Mouse (Mus musculus) heart, embryonic 14.5 days (tissue): Measurements from ENCODE around the gene Kcnip4. TPM values are rescaled to one million over a fixed set of nuclear protein-coding genes. Genes with fewer than 3 reads are reported as not detected.

Source experiments
- ATAC-seq: fragments of 200-750 bp; cut with Nextera tagmentation; 2 replicates; pipeline ENCODE4 v1.8.0; 2017; ENCODE audit warnings: low read depth, moderate TSS enrichment; ENCODE audit not compliant: insufficient number of reproducible peaks, insufficient read depth, low FRiP score
- H3K27ac ChIP-seq, 2 experiments: fragments of 200-500 bp in 1 of 2; fragments of 300-500 bp in 1 of 2; sonication (generic) in 1 of 2; replicated peaks in 1 of 2; 2 replicates each; pipeline ENCODE4 v1.5.1; 2012 to 2014; ENCODE audit warnings: low read depth in 2 of 2, low read length in 2 of 2, control low read depth in 1 of 2, mild to moderate bottlenecking in 1 of 2, mixed read lengths in 1 of 2; ENCODE audit not compliant: control insufficient read depth in 1 of 2, insufficient read depth in 1 of 2
- H3K27me3 ChIP-seq: fragments of 300-500 bp; sonication (generic); 2 replicates; pipeline ENCODE4 v1.6.1; 2014; ENCODE audit warnings: mild to moderate bottlenecking, low read length, control low read depth; ENCODE audit not compliant: control insufficient read depth, insufficient read depth
- H3K36me3 ChIP-seq: fragments of 300-500 bp; sonication (generic); 2 replicates; pipeline ENCODE4 v1.6.1; 2014; ENCODE audit warnings: mild to moderate bottlenecking, control low read depth, low read length, mixed read lengths; ENCODE audit not compliant: control insufficient read depth, insufficient read depth
- H3K4me1 ChIP-seq, 2 experiments: fragments of 200-500 bp in 1 of 2; fragments of 300-500 bp in 1 of 2; sonication (generic) in 1 of 2; 2 replicates each; pipeline ENCODE4 v1.6.1; 2012 to 2014; ENCODE audit warnings: low read length in 2 of 2, control low read depth in 1 of 2, mixed read lengths in 1 of 2; ENCODE audit not compliant: control insufficient read depth in 2 of 2, insufficient read depth in 2 of 2
- H3K4me2 ChIP-seq: fragments of 300-500 bp; sonication (generic); 2 replicates; pipeline ENCODE4 v1.6.1; 2014; ENCODE audit warnings: mild to moderate bottlenecking, low read length
- H3K4me3 ChIP-seq, 2 experiments: fragments of 200-500 bp in 1 of 2; fragments of 300-500 bp in 1 of 2; sonication (generic) in 1 of 2; 2 replicates each; pipeline ENCODE4 v1.5.1; 2012 to 2014; ENCODE audit warnings: low read length in 2 of 2, mild to moderate bottlenecking in 2 of 2, control low read depth in 1 of 2, low read depth in 1 of 2, moderate library complexity in 1 of 2; ENCODE audit not compliant: control insufficient read depth in 1 of 2, insufficient read depth in 1 of 2
- H3K9ac ChIP-seq: fragments of 300-500 bp; sonication (generic); 2 replicates; pipeline ENCODE4 v1.6.1; 2014; ENCODE audit warnings: mild to moderate bottlenecking, low read length
- H3K9me3 ChIP-seq: fragments of 300-500 bp; sonication (generic); 2 replicates; pipeline ENCODE4 v1.6.1; 2016; ENCODE audit warnings: low read length, control low read depth; ENCODE audit not compliant: control insufficient read depth
- WGBS: fragments of 180-500 bp; shearing (Covaris S2); extraction: QIAGEN DNeasy Blood & Tissue Kit; methylation state at CpG from one replicate; pipeline ENCODE4 v1.1.7; 2014; 5-methylcytosine and 5-hydroxymethylcytosine counted together
- polyA plus RNA-seq: library from polyadenylated mRNA; unstranded; fragments of >200 nt; fragmentation: Nextera tagmentation; extraction: Ambion mirVana; gene quantifications from 2 replicates; pipeline ENCODE4 v1.2.1, GENCODE M21; 2014

Kcnip4 gene
- polyA plus RNA-seq, 1 experiment from 2014 or later: 1.2 TPM

DNA sequence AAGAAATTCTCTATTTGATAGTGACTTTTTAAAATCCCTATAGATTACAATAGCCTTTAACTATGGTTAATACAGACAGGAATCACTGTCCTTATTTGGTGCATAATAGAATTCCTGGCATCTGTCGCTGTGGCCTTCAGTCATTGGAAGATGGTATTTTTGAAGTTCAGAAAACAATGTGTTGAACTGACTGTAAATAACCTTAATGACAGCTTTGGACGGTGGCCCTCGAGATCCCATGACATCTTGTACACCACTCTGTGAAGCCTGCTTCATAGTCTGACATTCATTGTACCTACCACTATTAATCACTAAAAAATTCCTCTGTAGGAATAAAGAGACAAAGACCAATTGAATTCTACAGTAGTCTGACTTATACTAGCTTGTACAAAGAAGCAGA is 430.4 kb downstream of the Kcnip4 start:
- no peak overlapping the region for H3K4me3 ChIP-seq
- H3K9me3 ChIP-seq: no peaks in the 10 kb centered on the region
- H3K4me2 ChIP-seq: no peak overlapping the region
- no peaks in the 10 kb centered on the region for H3K36me3 ChIP-seq
- WGBS: 64% methylated on average over 3 of the region's 3 CpGs
- H3K9ac ChIP-seq: no peak overlapping the region
- no peaks in the 10 kb centered on the region for H3K4me1 ChIP-seq
- H3K27ac ChIP-seq: no peak overlapping the region
- no peak for ATAC-seq
- no peaks in the 10 kb centered on the region for H3K27me3 ChIP-seq

DNA sequence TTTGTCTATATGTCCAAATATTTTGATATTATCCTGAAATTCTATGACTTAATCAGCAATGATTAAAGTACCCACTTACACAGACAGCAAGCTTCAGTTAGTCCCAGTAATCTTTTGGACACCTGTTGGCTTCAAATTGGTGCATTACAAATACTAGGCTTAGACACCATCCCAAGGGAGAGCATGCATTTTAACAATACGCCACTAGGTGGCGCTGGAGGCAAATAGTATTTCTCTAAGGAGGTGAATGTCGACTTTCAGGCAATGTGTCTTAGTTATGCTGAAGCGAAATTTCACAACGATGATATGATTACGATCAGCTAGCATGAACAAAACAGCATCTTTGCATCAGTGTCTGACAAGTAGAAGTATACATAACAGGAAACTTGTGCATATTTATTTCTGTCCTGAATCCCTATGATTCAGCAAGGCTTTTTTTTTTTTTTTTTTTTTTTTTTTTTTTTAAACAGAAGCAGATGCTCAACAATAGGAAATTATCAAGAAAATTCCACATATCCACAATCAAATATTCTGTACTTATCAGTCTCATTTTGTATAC is 434.5 kb downstream of the Kcnip4 start:
- H3K4me2 ChIP-seq: peak overlapping the region; percentile 31; the same call in 1 of the 2 replicates
- H3K36me3 ChIP-seq: no peaks in the 10 kb centered on the region
- 10% methylated on average over 6 of the region's 6 CpGs for WGBS
- no peak overlapping the region for H3K9ac ChIP-seq
- no peaks in the 10 kb centered on the region for H3K4me1 ChIP-seq
- H3K4me3 ChIP-seq: no peak overlapping the region
- no peak for ATAC-seq
- no peaks in the 10 kb centered on the region for H3K27me3 ChIP-seq
- H3K27ac ChIP-seq: no peak overlapping the region
- no peaks in the 10 kb centered on the region for H3K9me3 ChIP-seq

DNA sequence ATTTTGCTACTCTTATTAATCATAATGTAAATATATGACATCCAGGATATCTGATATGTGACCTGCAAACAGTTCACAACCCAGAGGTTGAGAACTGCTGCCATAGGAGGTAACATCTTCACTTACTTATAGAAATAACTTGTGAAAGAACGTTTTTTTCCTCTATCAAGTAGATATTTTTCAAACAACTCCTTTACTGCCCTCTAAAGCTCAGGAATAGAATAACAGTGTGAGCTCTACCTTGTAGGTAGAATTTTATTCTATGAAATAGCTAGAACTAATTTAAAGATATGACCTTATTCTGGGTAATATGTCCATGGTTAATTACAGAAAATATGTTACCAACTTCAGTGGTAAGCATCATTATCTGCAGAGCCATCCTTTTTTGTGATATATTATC is 459.1 kb downstream of the Kcnip4 start:
- Histone ChIP-seq H3K4me3 (no peak overlapping the region), H3K4me2 (no peak overlapping the region), H3K4me1 (no peaks in the 10 kb centered on the region), H3K27me3 (no peaks in the 10 kb centered on the region), H3K9me3 (no peaks in the 10 kb centered on the region), H3K36me3 (no peaks in the 10 kb centered on the region), H3K27ac (no peak overlapping the region), H3K9ac (no peak overlapping the region)
- 24% methylated on average over 1 of the region's 1 CpGs for WGBS
- no peak for ATAC-seq

DNA sequence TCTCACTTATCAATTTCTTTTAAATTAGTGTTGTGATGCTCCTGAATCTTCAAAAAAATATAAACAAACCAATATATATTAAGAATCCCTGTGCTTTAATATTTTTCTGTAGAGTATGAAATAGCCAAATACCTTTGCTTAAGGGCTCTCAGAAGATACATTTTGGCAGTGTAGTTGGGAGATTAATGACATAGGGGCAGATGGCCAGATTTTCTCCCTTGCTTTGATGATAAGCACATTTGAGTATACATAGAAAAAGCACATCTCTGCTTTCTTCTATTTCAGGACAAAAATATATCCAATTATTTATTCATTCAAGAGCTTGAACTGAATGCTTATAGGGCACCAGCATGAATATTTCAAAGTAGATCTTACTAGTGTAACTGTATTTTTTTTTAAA is 465.8 kb downstream of the Kcnip4 start:
- Histone ChIP-seq H3K4me3 (no peak overlapping the region), H3K9me3 (no peaks in the 10 kb centered on the region), H3K9ac (no peak overlapping the region), H3K27me3 (no peaks in the 10 kb centered on the region), H3K27ac (no peak overlapping the region), H3K4me1 (no peaks in the 10 kb centered on the region), H3K36me3 (no peaks in the 10 kb centered on the region), H3K4me2 (no peak overlapping the region)
- ATAC-seq: no peak

DNA sequence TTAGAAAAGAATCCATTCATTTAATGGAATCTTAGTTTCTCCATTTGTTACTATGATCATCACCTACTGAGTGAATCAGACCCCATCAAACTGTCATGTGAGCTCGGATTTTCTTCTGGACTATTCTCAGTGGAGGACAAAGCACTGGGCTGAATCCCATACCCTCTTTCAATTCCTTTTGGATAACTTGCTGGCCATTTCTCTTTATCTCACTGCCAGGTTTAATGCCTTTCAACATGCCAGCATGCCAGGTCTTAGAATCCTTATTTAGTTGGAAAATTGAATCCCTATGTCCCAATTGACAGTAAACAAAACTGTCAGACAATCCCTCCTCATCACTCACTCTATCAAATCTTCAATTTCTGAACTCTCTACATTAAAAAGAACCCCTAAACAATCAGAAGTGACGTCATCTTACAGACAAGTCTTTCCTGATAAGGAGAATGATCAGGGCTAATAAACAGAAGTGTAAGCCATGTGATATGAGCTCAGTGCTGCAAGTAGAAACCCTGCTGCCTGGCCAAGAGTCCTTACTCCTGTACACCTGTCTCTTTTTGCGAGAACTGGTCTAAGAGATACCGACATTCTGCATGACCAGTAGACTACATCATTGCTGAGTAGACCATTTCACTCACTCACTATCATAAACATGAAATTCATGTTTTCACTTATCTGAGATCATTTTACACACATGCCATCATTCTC is 466.9 kb downstream of the Kcnip4 start:
- Histone ChIP-seq H3K27me3 (no peaks in the 10 kb centered on the region), H3K27ac (no peak overlapping the region), H3K4me1 (no peaks in the 10 kb centered on the region), H3K9me3 (no peaks in the 10 kb centered on the region), H3K4me3 (no peak overlapping the region), H3K36me3 (no peaks in the 10 kb centered on the region), H3K9ac (no peak overlapping the region), H3K4me2 (no peak overlapping the region)
- 68% methylated on average over 4 of the region's 4 CpGs for WGBS
- no peak for ATAC-seq

DNA sequence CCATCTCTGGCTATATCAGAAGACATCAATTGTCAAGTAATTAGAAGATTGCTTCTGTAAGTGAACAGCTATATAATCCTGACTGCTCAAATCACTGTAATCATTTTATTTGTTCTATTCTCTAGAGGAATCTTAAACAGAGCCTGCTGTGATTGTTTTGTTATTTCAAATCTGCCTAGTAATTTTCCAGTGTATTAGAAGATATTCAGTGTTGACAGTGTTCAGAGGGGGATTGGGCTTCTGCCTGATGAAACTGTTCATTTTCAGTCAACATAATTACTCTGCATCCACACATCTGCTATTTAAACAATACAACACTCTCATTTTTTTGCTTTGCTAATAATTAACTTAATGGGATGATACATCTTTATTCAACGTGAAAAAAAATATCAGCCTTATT is 476.7 kb downstream of the Kcnip4 start:
- no peak for ATAC-seq

DNA sequence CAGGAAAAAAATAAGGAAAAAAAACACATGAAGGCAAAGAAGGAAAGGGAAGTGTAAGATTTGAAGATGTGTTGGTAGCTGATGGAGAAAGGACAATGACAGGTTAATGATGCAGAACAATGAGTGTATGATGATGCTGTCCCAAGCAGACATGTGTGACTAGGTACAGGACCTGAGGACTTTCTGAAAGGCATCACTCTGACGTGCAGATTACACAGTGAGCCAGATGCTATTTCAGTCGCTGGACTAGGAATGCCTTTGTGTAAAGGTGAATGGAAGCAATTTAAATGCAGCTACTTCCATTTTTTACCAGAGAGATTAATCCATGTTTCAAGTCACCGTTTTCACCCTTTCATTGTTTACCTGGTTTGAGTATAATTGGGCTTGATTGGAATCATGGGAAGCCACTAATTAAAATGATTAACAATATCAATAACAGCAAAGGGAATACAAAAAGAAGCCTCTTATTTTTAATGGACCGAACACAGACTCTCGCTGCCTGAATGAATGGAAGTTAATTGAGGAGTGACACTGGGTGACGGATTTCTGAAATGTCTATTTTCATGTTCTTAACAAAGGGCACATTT is 483.4 kb downstream of the Kcnip4 start:
- Histone ChIP-seq H3K27me3 (no peaks in the 10 kb centered on the region), H3K9ac (no peak overlapping the region), H3K4me1 (no peaks in the 10 kb centered on the region), H3K27ac (no peak overlapping the region), H3K36me3 (no peaks in the 10 kb centered on the region), H3K9me3 (no peaks in the 10 kb centered on the region), H3K4me2 (no peak overlapping the region), H3K4me3 (no peak overlapping the region)
- no peak for ATAC-seq
- WGBS: 65% methylated on average over 6 of the region's 6 CpGs

More for the DNA sequence above, 476.7 kb downstream of the Kcnip4 start:
- H3K9ac ChIP-seq: no peak overlapping the region
- H3K4me3 ChIP-seq: no peak overlapping the region
- H3K4me2 ChIP-seq: no peak overlapping the region
- no peak overlapping the region for H3K27ac ChIP-seq
- WGBS: 73% methylated on average over 1 of the region's 1 CpGs
- H3K27me3 ChIP-seq: no peaks in the 10 kb centered on the region
- no peaks in the 10 kb centered on the region for H3K9me3 ChIP-seq
- no peaks in the 10 kb centered on the region for H3K4me1 ChIP-seq
- H3K36me3 ChIP-seq: no peaks in the 10 kb centered on the region
